Mouse (Mus musculus) activated CD4-positive, CD25-positive, alpha-beta regulatory T cell, adult 4 months (primary cell): ENCODE results near the gene Hcn4. TPM values are rescaled to one million over a fixed set of nuclear protein-coding genes. Genes with fewer than 3 reads are reported as not detected.

Experiments
- polyA plus RNA-seq, 2 experiments: library from polyadenylated mRNA; unstranded; fragments of 100-300 nt; shearing (Covaris generic); gene quantifications; one replicate each; pipeline ENCODE4 v1.2.1; 2017

Hcn4 gene
- polyA plus RNA-seq, 2 experiments from 2014 or later: not detected

Other genes with a start within 250 kb of the Hcn4 start
- gene Nptn, start 241.2 kb upstream of the Hcn4 start, polyA plus RNA-seq: 100 to 1,000 TPM; 106 to 119 TPM
- not detected for gene Rec114, start 79.4 kb upstream of the Hcn4 start, polyA plus RNA-seq
- not detected for gene Neo1, start 213.0 kb downstream of the Hcn4 start, polyA plus RNA-seq